Mouse (Mus musculus) forebrain, embryonic 15.5 days (tissue): Measurements from ENCODE around the gene P3h4. TPM values are rescaled to one million over a fixed set of nuclear protein-coding genes. Genes with fewer than 3 reads are reported as not detected.

Source experiments
- ATAC-seq: fragments of 200-750 bp; cut with Nextera tagmentation; replicated peaks from 2 replicates; pipeline ENCODE4 v1.8.0; 2017; ENCODE audit warnings: mild to moderate bottlenecking, moderate TSS enrichment, moderate library complexity
- H3K27ac ChIP-seq: fragments of 300-500 bp; sonication (generic); replicated peaks from 2 replicates; pipeline ENCODE4 v1.5.1; 2015; ENCODE audit warnings: mild to moderate bottlenecking, inconsistent platforms
- H3K27me3 ChIP-seq: fragments of 300-500 bp; sonication (generic); 2 replicates; pipeline ENCODE4 v1.6.1; 2015; ENCODE audit warnings: inconsistent platforms
- H3K36me3 ChIP-seq: fragments of 300-500 bp; sonication (generic); 2 replicates; pipeline ENCODE4 v1.6.1; 2015; ENCODE audit warnings: mild to moderate bottlenecking, inconsistent platforms
- H3K4me1 ChIP-seq: fragments of 300-500 bp; sonication (generic); 2 replicates; pipeline ENCODE4 v1.6.1; 2015; ENCODE audit warnings: inconsistent platforms
- H3K4me2 ChIP-seq: fragments of 300-500 bp; sonication (generic); replicated peaks from 2 replicates; pipeline ENCODE4 v1.6.1; 2015; ENCODE audit warnings: mild to moderate bottlenecking, inconsistent platforms
- H3K4me3 ChIP-seq: fragments of 300-500 bp; sonication (generic); 2 replicates; pipeline ENCODE4 v1.5.1; 2015; ENCODE audit warnings: mild to moderate bottlenecking, inconsistent platforms
- H3K9ac ChIP-seq: fragments of 300-500 bp; sonication (generic); replicated peaks from 2 replicates; pipeline ENCODE4 v1.6.1; 2015; ENCODE audit warnings: mild to moderate bottlenecking, inconsistent platforms
- H3K9me3 ChIP-seq: fragments of 300-500 bp; sonication (generic); 2 replicates; pipeline ENCODE4 v1.6.1; 2016; ENCODE audit warnings: inconsistent platforms
- WGBS: fragments of 180-500 bp; shearing (Covaris S2); methylation state at CpG from one replicate; pipeline ENCODE4 v1.1.7; 2015; ENCODE audit warnings: mixed read lengths; 5-methylcytosine and 5-hydroxymethylcytosine counted together
- polyA plus RNA-seq: library from polyadenylated mRNA; unstranded; fragments of >200 nt; fragmentation: Nextera tagmentation; extraction: Ambion mirVana; gene quantifications from 2 replicates; pipeline ENCODE4 v1.2.1, GENCODE M21; 2015

P3h4 gene
- polyA plus RNA-seq, 1 experiment from 2014 or later, result 14.4 TPM

DNA sequence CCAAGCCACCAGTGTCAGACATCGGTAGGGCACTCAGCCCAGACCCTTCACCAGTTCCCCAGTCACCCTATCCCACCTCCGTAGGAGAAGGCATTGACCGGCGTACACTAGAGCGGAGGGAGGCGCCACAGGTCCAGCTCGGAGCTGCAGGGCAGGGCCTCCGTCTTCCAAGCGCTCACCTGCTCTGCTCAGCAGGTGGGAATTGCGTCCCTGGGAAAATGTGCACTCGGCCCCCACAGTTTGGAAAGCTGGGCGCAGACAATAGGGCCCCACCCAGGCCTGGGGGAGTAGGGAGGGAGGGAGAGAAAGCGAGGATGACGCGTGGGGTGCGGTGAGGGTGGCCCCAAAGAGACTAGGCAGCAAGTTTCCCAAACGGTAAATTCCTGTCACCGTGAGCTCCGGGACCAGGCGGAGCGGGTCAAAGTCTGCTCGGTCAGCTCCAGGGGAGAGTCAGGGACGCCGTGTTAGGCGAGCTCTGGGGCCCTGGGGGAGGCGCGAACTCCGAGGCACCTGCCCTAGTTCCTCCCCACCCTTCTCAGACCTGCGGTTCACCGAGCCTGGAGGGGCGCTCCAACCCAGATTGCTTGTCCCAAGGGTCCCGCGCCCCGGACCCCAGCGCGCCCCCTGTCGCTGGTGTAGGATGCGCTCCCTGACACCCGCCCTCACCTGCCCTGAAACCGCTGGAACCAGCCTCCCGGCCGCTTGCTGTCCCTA is 17.6 kb downstream of the P3h4 start:
- peak overlapping the region; percentile 64; the same call in 1 of the 2 replicates for H3K27ac ChIP-seq
- peak; percentile 49 for ATAC-seq
- no peaks in the 10 kb centered on the region for H3K36me3 ChIP-seq
- peaks cover 30% of the 10 kb centered on the region for H3K4me1 ChIP-seq
- peaks cover 16% of the 10 kb centered on the region; the same call in 1 of the 2 replicates for H3K27me3 ChIP-seq
- no peaks in the 10 kb centered on the region for H3K9me3 ChIP-seq
- peak overlapping the region; percentile 66 for H3K4me2 ChIP-seq
- peak overlapping the region; percentile 58 for H3K9ac ChIP-seq
- 2% methylated on average over 42 of the region's 42 CpGs for WGBS
- peak overlapping the region; percentile 71 for H3K4me3 ChIP-seq

DNA sequence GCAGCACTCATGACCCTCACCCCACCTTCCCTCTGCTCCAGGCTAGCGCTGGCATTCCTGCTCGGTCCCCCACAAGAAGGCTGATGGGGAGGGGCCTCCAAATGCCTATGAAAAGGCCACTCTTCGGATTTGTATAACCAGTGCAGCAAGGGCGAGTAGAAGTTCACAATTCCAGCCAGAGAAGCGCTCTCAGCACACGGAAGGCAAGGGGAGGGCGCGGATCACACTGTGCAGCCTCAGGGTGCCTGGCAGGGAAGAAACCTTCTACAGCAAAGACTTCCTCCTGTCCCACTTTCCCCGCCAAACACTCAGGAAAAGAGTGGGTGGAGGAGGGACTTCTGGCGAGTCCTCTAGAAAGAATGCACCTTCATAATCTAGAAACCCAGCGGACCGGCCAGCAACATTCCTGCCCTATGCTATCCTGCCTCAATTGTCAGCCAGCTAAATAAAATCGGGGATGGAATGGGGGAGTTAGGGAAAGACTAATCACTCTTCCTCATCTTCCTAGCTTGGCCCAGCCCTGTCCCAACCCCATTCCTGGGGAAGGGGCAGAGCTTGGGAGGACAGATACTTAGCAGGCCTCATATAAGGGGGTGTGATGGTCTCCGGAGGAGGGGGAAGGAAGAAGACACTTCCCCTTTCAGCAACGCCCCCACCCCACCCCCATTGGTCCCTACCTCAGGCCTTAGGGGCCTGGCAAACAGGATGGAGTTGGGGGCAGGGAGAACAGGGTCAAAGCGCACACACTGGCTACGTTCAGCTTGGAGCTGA is 18.6 kb downstream of the P3h4 start:
- Histone ChIP-seq H3K36me3 (no peaks in the 10 kb centered on the region), H3K9me3 (no peaks in the 10 kb centered on the region), H3K4me2 (peak overlapping the region; percentile 66), H3K4me3 (peak overlapping the region; percentile 71), H3K9ac (peak overlapping the region; percentile 58), H3K4me1 (peaks cover 30% of the 10 kb centered on the region), H3K27ac (no peak overlapping the region), H3K27me3 (peaks cover 16% of the 10 kb centered on the region; the same call in 1 of the 2 replicates)
- ATAC-seq, result no peak
- 30% methylated on average over 17 of the region's 17 CpGs for WGBS

DNA sequence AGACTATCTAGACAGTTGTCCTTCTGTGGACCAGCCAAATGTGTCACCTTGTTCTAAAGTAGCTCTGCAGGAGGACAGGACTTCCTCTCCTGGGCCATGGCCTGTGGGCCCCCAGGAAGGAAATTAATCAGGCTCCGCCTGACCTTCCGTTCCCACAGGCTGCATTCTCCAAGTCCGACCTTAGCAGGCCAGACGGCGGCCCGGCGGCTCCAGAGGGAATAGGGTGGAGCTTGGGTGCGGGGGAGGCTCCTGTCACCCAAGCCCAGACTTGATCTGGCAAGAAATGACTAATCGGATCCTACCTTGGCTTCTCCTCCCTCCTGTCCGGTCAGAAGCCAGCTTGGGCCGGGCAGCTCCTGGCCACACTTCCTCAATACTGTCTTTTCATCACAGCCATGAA is 19.4 kb downstream of the P3h4 start:
- Histone ChIP-seq H3K4me3 (peak overlapping the region; percentile 71), H3K27ac (no peak overlapping the region), H3K4me1 (peaks cover 30% of the 10 kb centered on the region), H3K4me2 (peak overlapping the region; percentile 66; the same call in 1 of the 2 replicates), H3K27me3 (peaks cover 16% of the 10 kb centered on the region; the same call in 1 of the 2 replicates), H3K9ac (no peak overlapping the region), H3K36me3 (no peaks in the 10 kb centered on the region), H3K9me3 (no peaks in the 10 kb centered on the region)
- no peak for ATAC-seq
- 38% methylated on average over 11 of the region's 11 CpGs for WGBS

DNA sequence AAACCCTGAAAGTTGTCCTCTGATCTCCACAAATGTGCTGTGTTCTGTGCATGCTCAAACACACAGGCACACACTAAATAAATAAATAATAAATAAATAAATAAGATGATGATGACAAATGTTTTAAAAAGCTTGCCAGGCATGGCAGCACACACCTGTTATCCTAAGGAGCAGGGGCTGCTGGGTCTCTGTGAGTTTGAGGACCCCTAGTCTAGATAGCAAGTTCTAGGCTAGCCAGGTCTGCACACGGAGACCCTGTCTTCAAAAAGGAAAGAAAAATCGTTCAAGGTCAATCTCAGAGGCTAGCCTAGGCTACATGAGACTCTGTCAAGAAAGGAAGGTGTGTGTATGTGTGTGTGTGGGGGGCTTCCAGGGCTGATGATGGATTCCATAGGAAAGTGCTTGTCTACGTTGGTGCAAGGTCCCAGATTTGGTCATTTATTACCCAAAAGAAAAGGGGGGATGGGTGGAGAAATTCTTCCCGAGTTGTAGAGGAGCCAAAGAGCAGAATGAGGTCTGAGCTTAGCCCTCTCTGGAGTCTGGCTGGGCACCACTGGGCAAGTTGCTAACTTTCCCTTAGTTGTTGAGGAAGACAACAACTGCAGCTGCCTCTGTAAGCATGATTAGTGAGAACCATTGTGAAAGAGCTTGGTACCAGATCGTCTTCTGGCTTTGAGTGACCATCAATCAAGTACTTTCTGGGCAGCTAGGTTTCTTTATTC is 20.1 kb downstream of the P3h4 start:
- Histone ChIP-seq H3K9me3 (no peaks in the 10 kb centered on the region), H3K9ac (no peak overlapping the region), H3K27me3 (peaks cover 16% of the 10 kb centered on the region; the same call in 1 of the 2 replicates), H3K27ac (no peak overlapping the region), H3K4me2 (no peak overlapping the region; the same call in 1 of the 2 replicates), H3K4me3 (no peak overlapping the region), H3K4me1 (peaks cover 30% of the 10 kb centered on the region), H3K36me3 (no peaks in the 10 kb centered on the region)
- WGBS, result 72% methylated on average over 5 of the region's 5 CpGs
- ATAC-seq, result no peak

DNA sequence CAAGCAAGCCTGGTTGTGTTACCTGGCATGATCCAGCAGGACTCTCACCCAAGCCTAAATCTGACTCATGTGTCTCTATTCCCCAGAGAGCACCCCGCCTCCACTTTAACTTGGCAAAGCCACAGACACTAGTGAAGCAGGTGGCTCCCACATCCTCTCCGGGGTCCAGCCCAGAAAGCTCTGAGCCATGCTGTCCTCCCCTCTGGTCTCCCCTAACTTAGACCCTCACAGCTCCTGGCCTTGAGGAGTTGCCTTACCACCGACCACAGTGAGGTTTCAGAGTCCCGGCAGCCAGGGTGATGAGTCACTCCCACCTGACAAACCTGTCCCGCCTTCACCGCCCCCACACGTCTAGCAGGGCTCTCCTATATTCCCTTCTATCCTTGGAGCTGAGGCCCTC is 20.9 kb downstream of the P3h4 start:
- no peak overlapping the region for H3K9ac ChIP-seq
- H3K27me3 ChIP-seq, result peaks cover 16% of the 10 kb centered on the region; the same call in 1 of the 2 replicates
- WGBS, result 81% methylated on average over 7 of the region's 7 CpGs
- peaks cover 31% of the 10 kb centered on the region for H3K4me1 ChIP-seq
- H3K4me3 ChIP-seq, result no peak overlapping the region
- H3K36me3 ChIP-seq, result no peaks in the 10 kb centered on the region
- H3K27ac ChIP-seq, result no peak overlapping the region
- no peak overlapping the region for H3K4me2 ChIP-seq
- no peak for ATAC-seq
- no peaks in the 10 kb centered on the region for H3K9me3 ChIP-seq

DNA sequence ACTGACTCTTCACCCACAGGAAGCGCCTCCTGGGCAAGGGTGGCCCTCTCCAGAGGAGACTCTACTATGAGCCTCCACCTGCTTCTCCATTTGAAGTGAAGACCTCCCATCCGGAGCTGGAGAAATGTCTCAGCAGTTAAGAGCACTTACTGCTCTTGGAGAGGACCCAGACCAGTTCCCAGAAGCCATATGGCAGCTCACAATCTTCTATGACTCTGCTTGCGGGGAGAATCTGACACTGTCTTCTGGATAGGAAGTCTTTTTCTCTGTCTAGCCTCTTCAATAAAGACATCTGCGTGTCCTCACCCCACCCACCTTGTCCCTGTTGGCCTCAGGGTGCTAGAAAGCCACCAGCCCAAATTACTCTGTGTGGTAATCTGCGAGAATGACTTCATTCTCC is 21.7 kb downstream of the P3h4 start:
- Histone ChIP-seq H3K27me3 (peaks cover 16% of the 10 kb centered on the region; the same call in 1 of the 2 replicates), H3K9ac (no peak overlapping the region), H3K4me1 (peaks cover 33% of the 10 kb centered on the region), H3K9me3 (no peaks in the 10 kb centered on the region), H3K4me2 (no peak overlapping the region), H3K27ac (no peak overlapping the region), H3K4me3 (no peak overlapping the region), H3K36me3 (no peaks in the 10 kb centered on the region)
- ATAC-seq, result no peak
- WGBS, result 83% methylated on average over 5 of the region's 5 CpGs

DNA sequence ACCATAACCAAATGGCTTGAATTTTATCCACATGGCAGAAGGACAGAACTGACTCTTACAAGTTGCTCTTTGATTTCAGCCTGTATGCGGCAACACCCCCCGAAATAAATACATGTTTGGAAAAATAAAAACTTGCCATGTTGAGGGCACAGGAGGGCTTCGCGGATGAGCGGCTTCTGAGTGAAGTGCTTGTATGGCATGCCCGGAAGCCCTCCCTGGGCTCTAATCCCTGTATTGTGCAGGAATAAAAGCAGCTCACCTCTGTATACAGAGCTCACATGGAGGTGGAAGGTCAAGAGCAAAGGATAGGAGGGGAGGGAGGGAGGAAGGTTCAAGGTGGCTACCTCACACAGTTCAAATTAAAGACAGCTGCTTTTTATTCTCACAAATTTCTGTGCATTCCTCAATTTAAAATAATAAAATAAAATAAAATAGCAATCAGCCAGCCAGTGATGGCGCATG is 22.7 kb downstream of the P3h4 start:
- ATAC-seq, result no peak
- H3K4me1 ChIP-seq, result peaks cover 28% of the 10 kb centered on the region

DNA sequence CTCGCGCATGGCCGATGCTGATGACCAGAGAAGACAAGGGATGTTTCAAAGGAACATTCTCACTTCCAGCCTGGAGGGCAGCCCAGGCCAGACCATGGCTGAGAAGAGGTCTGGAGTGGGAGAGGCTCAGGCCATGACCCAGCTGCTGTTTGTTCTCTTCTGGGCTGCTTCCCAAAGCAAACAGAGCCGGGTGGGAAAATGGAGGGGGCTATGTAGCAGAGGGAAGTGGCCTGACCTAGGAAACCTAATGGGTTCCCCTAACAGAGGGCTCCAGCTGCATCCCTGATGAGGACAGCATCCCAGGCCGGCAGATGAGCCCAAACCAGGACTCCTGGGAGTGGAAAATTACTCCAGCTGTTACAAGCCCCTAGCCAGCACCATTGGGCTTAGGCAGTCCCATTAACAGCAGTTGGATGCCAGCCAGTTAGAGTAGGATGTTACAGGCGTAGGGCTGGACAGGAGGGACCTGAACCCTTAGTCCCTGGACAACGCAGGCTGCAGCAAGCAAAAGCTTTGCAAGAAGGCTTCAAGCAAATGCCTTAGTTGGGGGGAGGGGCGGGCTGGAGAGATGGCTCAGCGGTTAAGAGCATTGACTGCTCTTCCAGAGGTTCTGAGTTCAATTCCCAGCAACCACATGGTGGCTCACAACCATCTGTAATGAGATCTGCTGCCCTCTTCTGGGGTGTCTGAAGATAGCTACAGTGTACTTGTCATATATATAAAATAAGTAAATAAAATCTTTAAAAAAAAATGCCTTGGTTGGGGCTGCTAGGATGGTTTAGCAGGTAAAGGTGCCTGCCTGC is 23.4 kb downstream of the P3h4 start:
- no peak overlapping the region for H3K4me2 ChIP-seq
- no peaks in the 10 kb centered on the region for H3K9me3 ChIP-seq
- H3K4me3 ChIP-seq, result no peak overlapping the region
- peaks cover 9% of the 10 kb centered on the region; the same call in 1 of the 2 replicates for H3K27me3 ChIP-seq
- ATAC-seq, result no peak; the same call in 1 of the 2 replicates
- H3K27ac ChIP-seq, result no peak overlapping the region
- H3K36me3 ChIP-seq, result no peaks in the 10 kb centered on the region
- H3K4me1 ChIP-seq, result peaks cover 22% of the 10 kb centered on the region
- WGBS, result 71% methylated on average over 9 of the region's 9 CpGs
- no peak overlapping the region for H3K9ac ChIP-seq

More for the DNA sequence above, 22.7 kb downstream of the P3h4 start:
- H3K4me3 ChIP-seq, result no peak overlapping the region
- WGBS, result 53% methylated on average over 7 of the region's 7 CpGs
- no peak overlapping the region for H3K4me2 ChIP-seq
- peaks cover 15% of the 10 kb centered on the region; the same call in 1 of the 2 replicates for H3K27me3 ChIP-seq
- no peak overlapping the region for H3K27ac ChIP-seq
- no peaks in the 10 kb centered on the region for H3K36me3 ChIP-seq
- H3K9ac ChIP-seq, result no peak overlapping the region
- no peaks in the 10 kb centered on the region for H3K9me3 ChIP-seq

DNA sequence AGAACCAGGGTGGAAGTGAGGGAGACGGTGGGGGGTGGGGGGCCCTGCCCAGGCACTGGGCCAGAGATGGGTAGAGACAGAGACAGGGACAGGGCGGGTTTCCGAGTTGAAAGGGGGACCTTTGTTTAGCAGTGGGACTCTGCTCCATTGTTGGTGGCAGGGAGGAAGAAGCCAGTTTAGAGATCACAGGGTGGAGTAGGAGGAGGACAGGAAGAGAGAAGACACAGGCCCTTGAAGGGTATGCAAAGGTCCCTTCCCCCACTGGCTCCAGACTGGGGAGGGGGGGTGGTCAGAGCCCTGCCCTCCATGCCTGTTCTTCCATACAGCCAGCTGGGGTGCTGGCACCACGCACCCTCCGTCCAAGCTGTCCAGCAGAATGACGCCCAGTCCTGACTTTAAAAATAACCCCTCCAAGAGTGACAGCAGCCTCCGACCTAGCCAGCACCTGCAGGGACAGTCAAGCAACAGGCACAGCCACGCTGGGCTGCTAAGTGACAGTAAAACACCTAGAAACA is 24.6 kb downstream of the P3h4 start:
- Histone ChIP-seq H3K27me3 (peaks cover 3% of the 10 kb centered on the region; the same call in 1 of the 2 replicates), H3K9ac (no peak overlapping the region), H3K4me1 (peaks cover 9% of the 10 kb centered on the region), H3K9me3 (no peaks in the 10 kb centered on the region), H3K4me3 (no peak overlapping the region), H3K4me2 (no peak overlapping the region), H3K27ac (no peak overlapping the region), H3K36me3 (0 out of 2 replicates have a peak, but pooled peaks cover 8% of the 10 kb centered on the region)
- ATAC-seq, result no peak
- WGBS, result 51% methylated on average over 8 of the region's 8 CpGs

DNA sequence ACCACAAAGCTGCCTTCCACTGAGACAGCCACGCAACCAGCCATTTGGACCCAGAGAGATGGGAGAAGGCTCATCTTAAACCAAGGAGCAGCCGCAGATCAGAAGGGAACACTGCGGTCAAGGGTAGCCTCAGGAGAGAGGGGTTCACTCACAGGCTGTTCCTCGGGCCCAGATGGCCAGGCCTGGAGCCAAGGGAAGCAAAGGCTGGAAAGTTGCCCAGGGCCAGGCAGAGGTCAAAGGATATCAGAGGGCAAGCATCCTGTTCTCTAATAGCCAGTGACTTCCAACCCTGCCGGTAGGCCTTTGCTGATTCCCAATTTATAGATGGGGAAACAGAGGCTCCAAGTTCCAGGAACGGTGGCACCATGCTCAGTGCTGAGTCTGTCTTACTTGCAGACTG is 26.0 kb downstream of the P3h4 start:
- Histone ChIP-seq H3K4me2 (no peak overlapping the region), H3K27ac (no peak overlapping the region), H3K36me3 (peaks cover 19% of the 10 kb centered on the region; the same call in 1 of the 2 replicates), H3K9me3 (no peaks in the 10 kb centered on the region), H3K27me3 (no peaks in the 10 kb centered on the region), H3K9ac (no peak overlapping the region), H3K4me3 (no peak overlapping the region), H3K4me1 (peaks cover 5% of the 10 kb centered on the region)
- WGBS, result 82% methylated on average over 6 of the region's 6 CpGs
- no peak for ATAC-seq
